Comparison of ENCODE assay signal across 28 mouse cellular contexts in the genomic region with DNA sequence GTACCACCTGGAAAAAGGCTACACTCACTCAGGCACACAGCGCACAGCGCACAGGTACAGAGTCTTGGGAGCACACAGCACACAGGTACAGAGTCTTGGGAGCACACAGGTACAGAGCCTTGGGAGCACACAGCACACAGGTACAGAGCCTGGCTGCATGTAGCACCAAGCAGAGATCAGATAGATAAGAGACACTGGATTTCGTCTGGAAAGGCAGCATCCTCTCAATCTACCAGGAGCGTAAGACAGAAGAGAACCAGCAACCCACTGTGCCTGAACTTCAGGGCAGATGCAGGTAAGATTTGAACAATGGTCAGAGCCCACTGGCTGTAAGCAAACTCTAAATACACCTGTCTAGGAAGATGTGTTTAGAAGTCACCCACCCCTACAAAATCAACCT. TPM values are rescaled to one million over a fixed set of nuclear protein-coding genes. Genes with fewer than 3 reads are reported as not detected.
"Had no signal": no experiment of that assay in that cellular context is flagged by ENCODE, and none has a peak within 500 bp of the region (broad histone marks: within the 10 kb centered on the region; RNA-seq: fewer than 3 reads in every experiment).

No protein-coding gene starts in this region.

- H3K9ac ChIP-seq: embryonic facial prominence, embryonic 12.5 days; embryonic facial prominence, embryonic 13.5 days; embryonic facial prominence, embryonic 15.5 days; forebrain, embryonic 12.5 days; forebrain, embryonic 13.5 days; forebrain, embryonic 15.5 days; forebrain, postnatal 0 days had no signal

- H3K9me3 ChIP-seq: embryonic facial prominence, embryonic 10.5 days; embryonic facial prominence, embryonic 13.5 days; embryonic facial prominence, embryonic 15.5 days; forebrain, embryonic 10.5 days; forebrain, embryonic 12.5 days; forebrain, embryonic 13.5 days; forebrain, embryonic 15.5 days had no signal

- H3K4me3 ChIP-seq: embryonic facial prominence, embryonic 10.5 days; embryonic facial prominence, embryonic 12.5 days; embryonic facial prominence, embryonic 13.5 days; embryonic facial prominence, embryonic 15.5 days; erythroblast, embryonic 14.5 days; forebrain, embryonic 10.5 days; forebrain, embryonic 12.5 days; forebrain, embryonic 13.5 days; forebrain, embryonic 15.5 days; gastrocnemius, adult 2 months; heart, adult 2 months had no signal

- H3K36me3 ChIP-seq: embryonic facial prominence, embryonic 10.5 days; embryonic facial prominence, embryonic 12.5 days; embryonic facial prominence, embryonic 13.5 days; embryonic facial prominence, embryonic 15.5 days; forebrain, embryonic 10.5 days; forebrain, embryonic 12.5 days; forebrain, embryonic 15.5 days had no signal

- H3K4me2 ChIP-seq: embryonic facial prominence, embryonic 12.5 days; embryonic facial prominence, embryonic 13.5 days; embryonic facial prominence, embryonic 15.5 days; forebrain, embryonic 12.5 days; forebrain, embryonic 13.5 days; forebrain, embryonic 15.5 days had no signal

- DNase-seq: cerebellum, adult 8-10 months; cerebellum, adult 9-10 months; cerebellum, adult 9-11 months; cerebellum, postnatal 10 days; cerebellum, postnatal 14 days; cerebellum, postnatal 25 days; cerebellum, postnatal 36 days; embryo, embryonic 11 days; forebrain, postnatal 0 days; gastrocnemius, adult 2 months; gastrocnemius, postnatal 10 days; gastrocnemius, postnatal 14 days; gastrocnemius, postnatal 25 days; gastrocnemius, postnatal 36 days; heart, adult 11 months; heart, adult 18-20 months; heart, adult 2 months had no signal

- H3K27me3 ChIP-seq: embryonic facial prominence, embryonic 12.5 days; embryonic facial prominence, embryonic 13.5 days; embryonic facial prominence, embryonic 15.5 days; forebrain, embryonic 12.5 days; forebrain, embryonic 13.5 days; forebrain, embryonic 15.5 days had no signal

- ATAC-seq: forebrain, embryonic 13.5 days; forebrain, embryonic 14.5 days; forebrain, embryonic 15.5 days; forebrain, embryonic 16.5 days; forebrain, postnatal 0 days had no signal

- H3K27ac ChIP-seq: embryonic facial prominence, embryonic 10.5 days; embryonic facial prominence, embryonic 12.5 days; forebrain, embryonic 10.5 days; forebrain, embryonic 12.5 days; forebrain, embryonic 13.5 days; forebrain, embryonic 15.5 days; gastrocnemius, adult 2 months; heart, adult 2 months had no signal

RNA-seq across cellular contexts. Expression of gene Erg, which starts 12.5 kb away (rescaled TPM):
- polyA plus RNA-seq: erythroblast, embryonic 14.5 days had no signal
